Mouse (Mus musculus) MEL (cell line): ENCODE data around the gene Olfr1364.

ENCODE experiments used
- CHD2 ChIP-seq: IDR thresholded peaks from 2 replicates; pipeline ENCODE4 v1.6.1; 2011; ENCODE audit warnings: low read length, improper control_type of control experiment
- CTCF ChIP-seq, 3 experiments: IDR thresholded peaks in 2 of 3; conservative IDR thresholded peaks in 1 of 3; 2 replicates each; pipeline ENCODE4 v1.5.1; 2011 to 2012; ENCODE audit warnings: low read length in 3 of 3, low read depth in 2 of 3, mild to moderate bottlenecking in 2 of 3, improper control_type of control experiment in 1 of 3, inconsistent platforms in 1 of 3, mixed read lengths in 1 of 3, moderate library complexity in 1 of 3; ENCODE audit not compliant: control insufficient read depth in 1 of 3, insufficient read depth in 1 of 3, poor library complexity in 1 of 3, severe bottlenecking in 1 of 3
- E2F4 ChIP-seq: IDR thresholded peaks from 2 replicates; pipeline ENCODE4 v1.6.1; 2011; ENCODE audit warnings: low read depth, low read length, improper control_type of control experiment, borderline replicate concordance
- GABPA ChIP-seq: IDR thresholded peaks from 2 replicates; pipeline ENCODE4 v1.6.1; 2012; ENCODE audit warnings: low read depth, mild to moderate bottlenecking, inconsistent platforms, low read length, improper control_type of control experiment, moderate library complexity
- GATA1 ChIP-seq: IDR thresholded peaks from 2 replicates; pipeline ENCODE4 v1.6.1; 2011; ENCODE audit warnings: low read depth, low read length, improper control_type of control experiment
- MAFK ChIP-seq: IDR thresholded peaks from 2 replicates; pipeline ENCODE4 v1.6.1; 2011; ENCODE audit warnings: low read depth, mild to moderate bottlenecking, low read length, improper control_type of control experiment, borderline replicate concordance
- MXI1 ChIP-seq: IDR thresholded peaks from 2 replicates; pipeline ENCODE4 v1.6.1; 2011; ENCODE audit warnings: mild to moderate bottlenecking, low read depth, low read length, improper control_type of control experiment
- NRF1 ChIP-seq: IDR thresholded peaks from 2 replicates; pipeline ENCODE4 v1.6.1; 2014; ENCODE audit warnings: low read depth, mild to moderate bottlenecking, inconsistent platforms, low read length, improper control_type of control experiment, moderate library complexity; ENCODE audit not compliant: poor library complexity, insufficient read depth, severe bottlenecking
- POLR2A ChIP-seq, 2 experiments: IDR thresholded peaks; 2 replicates each; pipeline ENCODE4 v1.6.1; 2011 to 2012; ENCODE audit warnings: low read length in 2 of 2, mild to moderate bottlenecking in 2 of 2, control low read depth in 1 of 2, improper control_type of control experiment in 1 of 2, low read depth in 1 of 2, moderate library complexity in 1 of 2; ENCODE audit not compliant: control insufficient read depth in 1 of 2, insufficient read depth in 1 of 2, poor library complexity in 1 of 2
- TBP ChIP-seq: IDR thresholded peaks from 2 replicates; pipeline ENCODE4 v1.8.0; 2011; ENCODE audit warnings: low read depth, low read length, improper control_type of control experiment
- TCF12 ChIP-seq: IDR thresholded peaks from 2 replicates; pipeline ENCODE4 v1.6.1; 2014; ENCODE audit warnings: low read depth, mild to moderate bottlenecking, inconsistent platforms, low read length, improper control_type of control experiment, moderate library complexity
- USF1 ChIP-seq: IDR thresholded peaks from 2 replicates; pipeline ENCODE4 v1.6.1; 2014; ENCODE audit warnings: low read depth, mild to moderate bottlenecking, inconsistent platforms, low read length, improper control_type of control experiment, moderate library complexity

DNA sequence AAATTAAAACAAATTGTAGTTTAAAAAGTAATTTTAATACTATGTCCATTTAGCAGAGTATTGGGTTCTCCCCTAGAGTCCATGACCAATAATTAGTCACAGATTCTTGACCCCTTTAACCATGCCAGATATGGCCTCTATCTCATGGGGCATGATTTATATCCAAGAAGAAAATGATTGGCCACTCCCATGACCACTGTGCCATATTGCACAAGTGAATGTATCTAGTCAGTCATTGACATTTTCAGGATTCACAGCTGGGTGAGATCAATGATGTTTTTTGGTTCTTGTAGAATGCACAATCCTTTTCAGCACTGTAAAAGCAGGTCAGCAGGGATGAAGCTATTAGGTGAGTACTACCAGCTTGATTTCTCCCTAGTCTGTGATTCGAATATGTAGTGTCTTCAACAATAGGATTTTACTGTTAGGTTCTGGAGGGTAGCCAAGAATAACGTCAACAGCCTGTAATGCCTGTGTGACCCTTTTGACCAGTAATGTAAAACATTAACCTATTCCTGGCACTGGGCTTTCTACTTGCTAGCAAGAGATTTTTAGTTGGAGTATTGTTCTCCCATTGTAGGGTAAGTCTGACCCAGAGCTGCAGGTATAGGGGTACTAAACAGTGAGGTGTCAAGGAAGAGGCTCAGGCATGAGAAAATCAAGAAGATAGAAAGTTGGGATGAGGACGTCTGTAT lies 31.0 kb downstream of the Olfr1364 start:
- TF ChIP-seq CHD2: no peak
- no peak for TF ChIP-seq TCF12
- TF ChIP-seq CTCF (IDR thresholded peaks at IDR 0.05 in 2 of 3, conservative IDR thresholded peaks at IDR 0.05 in 1 of 3; ENCODE audit: control insufficient read depth in 1 of 3, insufficient read depth in 1 of 3, low read depth in 2 of 3, low read length in 3 of 3, poor library complexity in 1 of 3, severe bottlenecking in 1 of 3): no peak
- TF ChIP-seq GATA1: no peak
- no peak for TF ChIP-seq POLR2A (IDR thresholded peaks at IDR 0.05; ENCODE audit: control insufficient read depth in 1 of 2, insufficient read depth in 1 of 2, low read depth in 1 of 2, low read length in 2 of 2, poor library complexity in 1 of 2)
- TF ChIP-seq NRF1: no peak
- TF ChIP-seq USF1: no peak
- TF ChIP-seq E2F4: no peak
- TF ChIP-seq TBP: no peak
- TF ChIP-seq MAFK: no peak
- no peak for TF ChIP-seq GABPA
- no peak for TF ChIP-seq MXI1
